Mouse (Mus musculus): ENCODE results near the gene Rcl1. TPM values are rescaled to one million over a fixed set of nuclear protein-coding genes. Genes with fewer than 3 reads are reported as not detected.

Gene Rcl1
- polyA plus RNA-seq, 1 experiment from 2014 or later: 42.1 TPM

GRCm38 (mm10) chr19:29118196-29118595, 17.0 kb downstream of the Rcl1 start:
- ATAC-seq (ENCODE audit: low FRiP score): no peak
- Histone ChIP-seq H3K36me3 (replicated peaks) (peaks cover 28% of the 10 kb centered on the region), H3K4me2 (no peak overlapping the region), H3K4me1 (no peaks in the 10 kb centered on the region), H3K4me3 (replicated peaks) (no peak overlapping the region), H3K9ac (no peak overlapping the region), H3K9me3 (no peaks in the 10 kb centered on the region), H3K27ac (no peak overlapping the region), H3K27me3 (no peaks in the 10 kb centered on the region)
- WGBS: 91% methylated on average over 13 of the region's 13 CpGs

GRCm38 (mm10) chr19:29120311-29120710, 19.1 kb downstream of the Rcl1 start:
- no peaks in the 10 kb centered on the region for H3K9me3 ChIP-seq
- H3K4me2 ChIP-seq: no peak overlapping the region
- no peak overlapping the region for H3K4me3 ChIP-seq (replicated peaks)
- 94% methylated on average over 6 of the region's 6 CpGs for WGBS
- no peak for ATAC-seq (ENCODE audit: low FRiP score)
- H3K36me3 ChIP-seq (replicated peaks): peaks cover 35% of the 10 kb centered on the region
- no peak overlapping the region for H3K27ac ChIP-seq
- no peak overlapping the region for H3K9ac ChIP-seq
- no peaks in the 10 kb centered on the region for H3K4me1 ChIP-seq
- no peaks in the 10 kb centered on the region for H3K27me3 ChIP-seq

GRCm38 (mm10) chr19:29121394-29121793, 20.2 kb downstream of the Rcl1 start:
- 91% methylated on average over 9 of the region's 9 CpGs for WGBS

GRCm38 (mm10) chr19:29124886-29125585, 23.9 kb downstream of the Rcl1 start:
- H3K4me3 ChIP-seq (replicated peaks): no peak overlapping the region
- no peak for ATAC-seq (ENCODE audit: low FRiP score)
- peaks cover 41% of the 10 kb centered on the region for H3K36me3 ChIP-seq (replicated peaks)
- no peaks in the 10 kb centered on the region for H3K4me1 ChIP-seq
- H3K27me3 ChIP-seq: no peaks in the 10 kb centered on the region
- WGBS: 93% methylated on average over 13 of the region's 13 CpGs
- H3K9ac ChIP-seq: no peak overlapping the region
- H3K27ac ChIP-seq: no peak overlapping the region
- H3K9me3 ChIP-seq: no peaks in the 10 kb centered on the region
- H3K4me2 ChIP-seq: no peak overlapping the region

More at GRCm38 (mm10) chr19:29121394-29121793, 20.2 kb downstream of the Rcl1 start:
- no peak overlapping the region for H3K4me2 ChIP-seq
- H3K4me1 ChIP-seq: no peaks in the 10 kb centered on the region
- H3K9ac ChIP-seq: no peak overlapping the region
- no peak overlapping the region for H3K4me3 ChIP-seq (replicated peaks)
- no peak overlapping the region for H3K27ac ChIP-seq
- H3K27me3 ChIP-seq: no peaks in the 10 kb centered on the region
- peaks cover 35% of the 10 kb centered on the region for H3K36me3 ChIP-seq (replicated peaks)
- H3K9me3 ChIP-seq: no peaks in the 10 kb centered on the region
- ATAC-seq (ENCODE audit: low FRiP score): no peak

- H3K9me3 ChIP-seq: no peaks in the 10 kb centered on the region
- no peak overlapping the region for H3K4me2 ChIP-seq
- H3K4me3 ChIP-seq (replicated peaks): no peak overlapping the region
- no peak overlapping the region for H3K9ac ChIP-seq
- no peak overlapping the region for H3K27ac ChIP-seq
- 96% methylated on average over 12 of the region's 12 CpGs for WGBS
- H3K36me3 ChIP-seq (replicated peaks): peaks cover 46% of the 10 kb centered on the region
- no peak for ATAC-seq (ENCODE audit: low FRiP score)
- no peaks in the 10 kb centered on the region for H3K4me1 ChIP-seq
- H3K27me3 ChIP-seq: no peaks in the 10 kb centered on the region
Measured at GRCm38 (mm10) chr19:29126347-29127015, 25.3 kb downstream of the Rcl1 start.

- no peak overlapping the region for H3K4me2 ChIP-seq
- whole genome bisulfite sequencing: 74% methylated on average over 6 of the region's 6 CpGs
- H3K4me1 ChIP-seq: no peaks in the 10 kb centered on the region
- no peak overlapping the region for H3K4me3 ChIP-seq (replicated peaks)
- peaks cover 49% of the 10 kb centered on the region for H3K36me3 ChIP-seq (replicated peaks)
- H3K27me3 ChIP-seq: no peaks in the 10 kb centered on the region
- no peak overlapping the region for H3K9ac ChIP-seq
- no peak overlapping the region for H3K27ac ChIP-seq
- no peak for ATAC-seq (ENCODE audit: low FRiP score)
- H3K9me3 ChIP-seq: no peaks in the 10 kb centered on the region
Measured at GRCm38 (mm10) chr19:29127331-29127730, 26.2 kb downstream of the Rcl1 start.

GRCm38 (mm10) chr19:29128217-29128616, 27.0 kb downstream of the Rcl1 start:
- H3K27ac ChIP-seq: no peak overlapping the region
- H3K9ac ChIP-seq: no peak overlapping the region
- no peak overlapping the region for H3K4me2 ChIP-seq
- H3K4me1 ChIP-seq: no peaks in the 10 kb centered on the region
- peaks cover 40% of the 10 kb centered on the region for H3K36me3 ChIP-seq (replicated peaks)
- H3K4me3 ChIP-seq (replicated peaks): no peak overlapping the region
- ATAC-seq (ENCODE audit: low FRiP score): no peak
- no peaks in the 10 kb centered on the region for H3K9me3 ChIP-seq
- no peaks in the 10 kb centered on the region for H3K27me3 ChIP-seq
- WGBS: 86% methylated on average over 6 of the region's 6 CpGs

GRCm38 (mm10) chr19:29129551-29129950, 28.4 kb downstream of the Rcl1 start:
- Histone ChIP-seq H3K9me3 (no peaks in the 10 kb centered on the region), H3K36me3 (replicated peaks) (peaks cover 47% of the 10 kb centered on the region), H3K4me1 (no peaks in the 10 kb centered on the region), H3K9ac (no peak overlapping the region), H3K27me3 (no peaks in the 10 kb centered on the region), H3K4me2 (no peak overlapping the region), H3K4me3 (replicated peaks) (no peak overlapping the region), H3K27ac (no peak overlapping the region)
- no peak for ATAC-seq (ENCODE audit: low FRiP score)
- 93% methylated on average over 5 of the region's 5 CpGs for WGBS

- no peaks in the 10 kb centered on the region for H3K9me3 ChIP-seq
- no peaks in the 10 kb centered on the region; the same call in 1 of the 2 replicates for H3K4me1 ChIP-seq
- H3K36me3 ChIP-seq (replicated peaks): peaks cover 54% of the 10 kb centered on the region
- H3K9ac ChIP-seq: no peak overlapping the region
- H3K27me3 ChIP-seq: no peaks in the 10 kb centered on the region
- ATAC-seq (ENCODE audit: low FRiP score): no peak
- no peak overlapping the region for H3K4me2 ChIP-seq
- no peak overlapping the region for H3K4me3 ChIP-seq (replicated peaks)
- no peak overlapping the region for H3K27ac ChIP-seq
- WGBS: 96% methylated on average over 4 of the region's 4 CpGs
Measured at GRCm38 (mm10) chr19:29131171-29131570, 30.0 kb downstream of the Rcl1 start.

GRCm38 (mm10) chr19:29134293-29134692, 33.1 kb downstream of the Rcl1 start:
- H3K36me3 ChIP-seq (replicated peaks): peaks cover 45% of the 10 kb centered on the region
- no peak overlapping the region for H3K9ac ChIP-seq
- no peak overlapping the region for H3K27ac ChIP-seq
- no peaks in the 10 kb centered on the region for H3K27me3 ChIP-seq
- ATAC-seq (ENCODE audit: low FRiP score): no peak
- H3K9me3 ChIP-seq: no peaks in the 10 kb centered on the region
- 91% methylated on average over 11 of the region's 11 CpGs for WGBS
- H3K4me1 ChIP-seq: no peaks in the 10 kb centered on the region; the same call in 1 of the 2 replicates
- H3K4me3 ChIP-seq (replicated peaks): no peak overlapping the region
- H3K4me2 ChIP-seq: no peak overlapping the region

GRCm38 (mm10) chr19:29135172-29135736, 34.1 kb downstream of the Rcl1 start:
- Histone ChIP-seq H3K9me3 (no peaks in the 10 kb centered on the region), H3K9ac (no peak overlapping the region), H3K4me1 (no peaks in the 10 kb centered on the region; the same call in 1 of the 2 replicates), H3K27me3 (no peaks in the 10 kb centered on the region), H3K27ac (no peak overlapping the region), H3K36me3 (replicated peaks) (peaks cover 38% of the 10 kb centered on the region), H3K4me2 (no peak overlapping the region), H3K4me3 (replicated peaks) (no peak overlapping the region)
- no peak for ATAC-seq (ENCODE audit: low FRiP score)
- WGBS: 90% methylated on average over 11 of the region's 11 CpGs

GRCm38 (mm10) chr19:29138546-29139270, 37.5 kb downstream of the Rcl1 start:
- WGBS: 91% methylated on average over 10 of the region's 10 CpGs
- peaks cover 26% of the 10 kb centered on the region for H3K36me3 ChIP-seq (replicated peaks)
- no peaks in the 10 kb centered on the region; the same call in 1 of the 2 replicates for H3K4me1 ChIP-seq
- no peak overlapping the region for H3K4me3 ChIP-seq (replicated peaks)
- ATAC-seq (ENCODE audit: low FRiP score): no peak
- H3K4me2 ChIP-seq: no peak overlapping the region
- no peaks in the 10 kb centered on the region for H3K27me3 ChIP-seq
- H3K9ac ChIP-seq: no peak overlapping the region
- H3K9me3 ChIP-seq: no peaks in the 10 kb centered on the region
- no peak overlapping the region for H3K27ac ChIP-seq

Measured in forebrain, embryonic 12.5 days (tissue).